Mouse (Mus musculus) limb, embryonic 13.5 days (tissue): ENCODE measurements around the gene 2310002L09Rik. TPM values are rescaled to one million over a fixed set of nuclear protein-coding genes. Genes with fewer than 3 reads are reported as not detected.
"Not testable (repeated sequence)": the region's sequence is repeated elsewhere in the genome, so short reads cannot be mapped to it uniquely, and the experiment has no call there.

Experiments used
- ATAC-seq: fragments of 200-750 bp; cut with Nextera tagmentation; 2 replicates; pipeline ENCODE4 v1.8.0; 2017; ENCODE audit warnings: low read depth, moderate number of reproducible peaks, moderate TSS enrichment; ENCODE audit not compliant: low FRiP score
- H3K27ac ChIP-seq: fragments of 300-500 bp; sonication (generic); 2 replicates; pipeline ENCODE4 v1.5.1; 2015; ENCODE audit warnings: inconsistent platforms, mild to moderate bottlenecking, moderate library complexity
- H3K27me3 ChIP-seq: fragments of 300-500 bp; sonication (generic); 2 replicates; pipeline ENCODE4 v1.6.1; 2015; ENCODE audit warnings: mild to moderate bottlenecking, inconsistent platforms
- H3K36me3 ChIP-seq: fragments of 300-500 bp; sonication (generic); 2 replicates; pipeline ENCODE4 v1.6.1; 2015; ENCODE audit warnings: inconsistent platforms, mild to moderate bottlenecking, moderate library complexity
- H3K4me1 ChIP-seq: fragments of 300-500 bp; sonication (generic); 2 replicates; pipeline ENCODE4 v1.6.1; 2015; ENCODE audit warnings: inconsistent platforms
- H3K4me2 ChIP-seq: fragments of 300-500 bp; sonication (generic); replicated peaks from 2 replicates; pipeline ENCODE4 v1.6.1; 2015; ENCODE audit warnings: inconsistent platforms, mild to moderate bottlenecking, moderate library complexity
- H3K4me3 ChIP-seq: fragments of 300-500 bp; sonication (generic); 2 replicates; pipeline ENCODE4 v1.5.1; 2015; ENCODE audit warnings: moderate library complexity, mild to moderate bottlenecking, inconsistent platforms
- H3K9ac ChIP-seq: fragments of 300-500 bp; sonication (generic); 2 replicates; pipeline ENCODE4 v1.6.1; 2015; ENCODE audit warnings: mild to moderate bottlenecking, inconsistent platforms
- H3K9me3 ChIP-seq: fragments of 300-500 bp; sonication (generic); 2 replicates; pipeline ENCODE4 v1.6.1; 2016; ENCODE audit warnings: inconsistent platforms
- WGBS: fragments of 180-500 bp; shearing (Covaris S2); methylation state at CpG from one replicate; pipeline ENCODE4 v1.1.7; 2015; 5-methylcytosine and 5-hydroxymethylcytosine counted together
- polyA plus RNA-seq: library from polyadenylated mRNA; unstranded; fragments of >200 nt; fragmentation: Nextera tagmentation; extraction: Ambion mirVana; gene quantifications from 2 replicates; pipeline ENCODE4 v1.2.1, GENCODE M21; 2015

2310002L09Rik gene
- polyA plus RNA-seq = 7.5 and 9.4 TPM in 2 replicates

GRCm38 (mm10) chr4:73950375-73950896, at the start of gene 2310002L09Rik:
Gene 2310002L09Rik (minus strand): TSS chr4:73950846.
- Histone ChIP-seq H3K4me3 (no peak within 1 kb of the TSS), H3K9me3 (no peaks in the 10 kb centered on the region), H3K36me3 (no peaks in the 10 kb centered on the region), H3K4me2 (no peak within 1 kb of the TSS), H3K4me1 (no peaks in the 10 kb centered on the region), H3K9ac (no peak within 1 kb of the TSS), H3K27me3 (no peaks in the 10 kb centered on the region), H3K27ac (no peak within 1 kb of the TSS)
- no peak for ATAC-seq
- 72% methylated on average over 8 of the region's 8 CpGs for WGBS

- Histone ChIP-seq H3K27me3 (no peaks in the 10 kb centered on the region), H3K36me3 (no peaks in the 10 kb centered on the region), H3K27ac (no peak overlapping the region), H3K4me1 (no peaks in the 10 kb centered on the region), H3K4me2 (no peak overlapping the region), H3K9me3 (no peaks in the 10 kb centered on the region), H3K4me3 (no peak overlapping the region), H3K9ac (no peak overlapping the region)
- 82% methylated on average over 3 of the region's 3 CpGs for WGBS
- no peak for ATAC-seq
Observed at GRCm38 (mm10) chr4:73980454-73980853, 29.8 kb upstream of the 2310002L09Rik start.

DNA sequence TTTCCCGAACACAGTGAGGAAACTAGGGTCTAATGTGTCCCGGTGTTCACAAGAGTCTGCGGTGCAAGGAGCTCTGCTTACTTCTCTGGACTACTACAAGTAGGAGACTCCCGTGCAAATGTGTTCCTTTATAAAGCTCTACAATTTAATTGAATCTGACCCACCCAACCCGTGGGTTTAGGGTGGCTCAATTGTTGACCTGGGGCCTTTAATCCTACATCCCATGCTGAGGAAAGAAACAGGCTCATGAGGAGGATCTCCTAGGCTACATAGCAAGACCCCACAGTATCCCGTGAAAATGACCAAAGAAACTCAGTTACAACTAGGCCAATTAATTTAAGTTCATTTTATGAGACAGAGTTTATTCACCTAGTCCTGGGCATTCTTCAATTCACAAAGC, 30.0 kb downstream of the 2310002L09Rik start, which contains the start of gene Gm11756:
Gene Gm11756, minus strand, starts transcription at position 101 of the 400 bp plus-strand sequence.
- H3K36me3 ChIP-seq, H3K27ac ChIP-seq, H3K27me3 ChIP-seq, H3K9me3 ChIP-seq, H3K4me2 ChIP-seq, H3K9ac ChIP-seq, ATAC-seq, H3K4me3 ChIP-seq, H3K4me1 ChIP-seq: not testable (repeated sequence)
- 85% methylated on average over 6 of the region's 6 CpGs for WGBS

GRCm38 (mm10) chr4:73905853-73906252, 44.8 kb downstream of the 2310002L09Rik start, which contains the start of gene Gm13871:
Gene Gm13871 (minus strand): TSS chr4:73905953.
- ATAC-seq, H3K4me1 ChIP-seq, H3K4me2 ChIP-seq, H3K4me3 ChIP-seq, H3K9ac ChIP-seq, H3K27me3 ChIP-seq, H3K27ac ChIP-seq, H3K9me3 ChIP-seq, H3K36me3 ChIP-seq: not testable (repeated sequence)
- no CpG with 5 or more reads among the region's 4 CpGs for WGBS

DNA sequence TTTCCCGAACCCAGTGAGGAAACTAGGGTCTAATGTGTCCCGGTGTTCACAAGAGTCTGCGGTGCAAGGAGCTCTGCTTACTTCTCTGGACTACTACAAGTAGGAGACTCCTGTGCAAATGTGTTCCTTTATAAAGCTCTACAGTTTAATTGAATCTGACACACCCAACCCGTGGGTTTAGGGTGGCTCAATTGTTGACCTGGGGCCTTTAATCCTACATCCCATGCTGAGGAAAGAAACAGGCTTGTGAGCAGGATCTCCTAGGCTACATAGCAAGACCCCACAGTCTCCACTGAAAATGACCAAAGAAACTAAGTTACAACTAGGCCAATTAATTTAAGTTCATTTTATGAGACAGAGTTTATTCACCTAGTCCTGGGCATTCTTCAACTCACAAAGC, 59.6 kb downstream of the 2310002L09Rik start, which contains the start of gene Gm11757:
Gene Gm11757, minus strand, starts transcription at position 101 of the 400 bp plus-strand sequence.
- not testable (repeated sequence) for H3K9me3 ChIP-seq, H3K27me3 ChIP-seq, H3K9ac ChIP-seq, H3K27ac ChIP-seq, H3K4me3 ChIP-seq, H3K4me1 ChIP-seq, H3K4me2 ChIP-seq, H3K36me3 ChIP-seq, ATAC-seq
- no CpG with 5 or more reads among the region's 4 CpGs for WGBS

Other genes with a start within 250 kb of the 2310002L09Rik start
- gene Rasef, start 159.9 kb downstream of the 2310002L09Rik start, polyA plus RNA-seq = 1.1 and 1.4 TPM in 2 replicates
- not detected in 2 replicates for gene Gm11758, start 74.6 kb downstream of the 2310002L09Rik start, polyA plus RNA-seq
- gene Gm11757, start 59.7 kb downstream of the 2310002L09Rik start, polyA plus RNA-seq = not detected in 2 replicates
- gene Gm13871, start 44.9 kb downstream of the 2310002L09Rik start, polyA plus RNA-seq = not detected in 2 replicates
- gene Gm11756, start 30.1 kb downstream of the 2310002L09Rik start, polyA plus RNA-seq = 0.24 and 0.29 TPM in 2 replicates
- gene Frmd3, start 62.6 kb upstream of the 2310002L09Rik start, polyA plus RNA-seq = 3.7 and 3.9 TPM in 2 replicates